Mouse (Mus musculus) midbrain, embryonic 10.5 days (tissue): Measurements from ENCODE around the gene Gm2431. TPM values are rescaled to one million over a fixed set of nuclear protein-coding genes. Genes with fewer than 3 reads are reported as not detected.
"Not testable (repeated sequence)": the region's sequence is repeated elsewhere in the genome, so short reads cannot be mapped to it uniquely, and the experiment has no call there.

Experiments
- DNase-seq: peaks from one replicate; pipeline ENCODE4 v3.0.0-alpha.2; 2017; ENCODE audit warnings: low spot score
- H3K27ac ChIP-seq: fragments of 300-500 bp; sonication (generic); replicated peaks from 2 replicates; pipeline ENCODE4 v1.5.1; 2016; ENCODE audit warnings: mild to moderate bottlenecking
- H3K27me3 ChIP-seq: fragments of 300-500 bp; sonication (generic); 2 replicates; pipeline ENCODE4 v1.6.1; 2016; ENCODE audit warnings: low read depth, mild to moderate bottlenecking; ENCODE audit not compliant: poor library complexity, severe bottlenecking
- H3K36me3 ChIP-seq: fragments of 300-500 bp; sonication (generic); 2 replicates; pipeline ENCODE4 v1.6.1; 2016; ENCODE audit warnings: mild to moderate bottlenecking, moderate library complexity
- H3K4me1 ChIP-seq: fragments of 300-500 bp; sonication (generic); 2 replicates; pipeline ENCODE4 v1.6.1; 2016
- H3K4me3 ChIP-seq: fragments of 300-500 bp; sonication (generic); 2 replicates; pipeline ENCODE4 v1.5.1; 2016; ENCODE audit warnings: mild to moderate bottlenecking, moderate library complexity
- H3K9me3 ChIP-seq: fragments of 300-500 bp; sonication (generic); replicated peaks from 2 replicates; pipeline ENCODE4 v1.6.1; 2016; ENCODE audit warnings: mild to moderate bottlenecking
- whole genome bisulfite sequencing: fragments of 180-500 bp; shearing (Covaris S2); methylation state at CpG from one replicate; pipeline ENCODE4 v1.1.7; 2016; 5-methylcytosine and 5-hydroxymethylcytosine counted together
- polyA plus RNA-seq: library from polyadenylated mRNA; unstranded; fragments of >200 nt; fragmentation: Nextera tagmentation; extraction: Ambion mirVana; gene quantifications from 2 replicates; pipeline ENCODE4 v1.2.1, GENCODE M21; 2016

The Gm2431 gene
- polyA plus RNA-seq, 1 experiment from 2014 or later = not detected

GRCm38 (mm10) chr7:142278183-142278582, 20.0 kb upstream of the Gm2431 start:
- not testable (repeated sequence) for H3K4me3 ChIP-seq, H3K27ac ChIP-seq, H3K9me3 ChIP-seq, H3K36me3 ChIP-seq, H3K4me1 ChIP-seq
- DNase-seq = peak; percentile 52
- WGBS = 2% methylated on average over 3 of the region's 3 CpGs
- H3K27me3 ChIP-seq = peaks cover 21% of the 10 kb centered on the region

- H3K4me1 ChIP-seq, H3K27me3 ChIP-seq, DNase-seq, H3K27ac ChIP-seq, H3K9me3 ChIP-seq, H3K36me3 ChIP-seq, H3K4me3 ChIP-seq: not testable (repeated sequence)
Measured at GRCm38 (mm10) chr7:142274263-142274662, 16.1 kb upstream of the Gm2431 start, which contains the start of gene Gm4559. TSS of gene Gm4559 (minus strand) at chr7:142274363.

GRCm38 (mm10) chr7:142255517-142255916, 2.6 kb downstream of the Gm2431 start:
- WGBS = 0% methylated on average over 2 of the region's 2 CpGs
- Histone ChIP-seq H3K4me3 (no peak overlapping the region), H3K27ac (no peak overlapping the region), H3K4me1 (no peaks in the 10 kb centered on the region), H3K36me3 (no peaks in the 10 kb centered on the region), H3K9me3 (no peaks in the 10 kb centered on the region), H3K27me3 (no peaks in the 10 kb centered on the region)
- no peak for DNase-seq

GRCm38 (mm10) chr7:142249824-142250223, 8.3 kb downstream of the Gm2431 start:
- Histone ChIP-seq H3K4me1 (no peaks in the 10 kb centered on the region), H3K27me3 (no peaks in the 10 kb centered on the region), H3K9me3 (no peaks in the 10 kb centered on the region), H3K4me3 (no peak overlapping the region), H3K27ac (no peak overlapping the region), H3K36me3 (no peaks in the 10 kb centered on the region)
- DNase-seq = peak; percentile 35
- 3% methylated on average over 1 of the region's 1 CpGs for WGBS

- Histone ChIP-seq H3K27me3 (no peaks in the 10 kb centered on the region), H3K36me3 (no peaks in the 10 kb centered on the region), H3K4me3 (no peak within 1 kb of the TSS), H3K4me1 (no peaks in the 10 kb centered on the region), H3K27ac (no peak within 1 kb of the TSS), H3K9me3 (peaks cover 11% of the 10 kb centered on the region; the same call in 1 of the 2 replicates)
- WGBS = 62% methylated on average over 2 of the region's 2 CpGs
- DNase-seq = no peak
Measured at GRCm38 (mm10) chr7:142240978-142241377, 17.2 kb downstream of the Gm2431 start, which contains the start of gene Gm40460. TSS of gene Gm40460 (minus strand) at chr7:142241078.

GRCm38 (mm10) chr7:142231540-142231939, 26.6 kb downstream of the Gm2431 start:
- H3K27ac ChIP-seq = no peak overlapping the region
- 27% methylated on average over 1 of the region's 1 CpGs for WGBS
- no peak for DNase-seq
- H3K36me3 ChIP-seq = no peaks in the 10 kb centered on the region
- H3K27me3 ChIP-seq = no peaks in the 10 kb centered on the region
- peaks cover 16% of the 10 kb centered on the region for H3K9me3 ChIP-seq
- 0 out of 2 replicates have a peak, but pooled peaks cover 2% of the 10 kb centered on the region for H3K4me1 ChIP-seq
- H3K4me3 ChIP-seq = no peak overlapping the region

- H3K4me1 ChIP-seq, DNase-seq, H3K4me3 ChIP-seq, H3K27me3 ChIP-seq, H3K36me3 ChIP-seq, H3K9me3 ChIP-seq, H3K27ac ChIP-seq: not testable (repeated sequence)
- 75% methylated on average over 3 of the region's 3 CpGs for WGBS
Measured at GRCm38 (mm10) chr7:142229871-142230270, 28.3 kb downstream of the Gm2431 start, which contains the start of gene Krtap5-5. TSS of gene Krtap5-5 (minus strand) at chr7:142229971.

- no peaks in the 10 kb centered on the region for H3K27me3 ChIP-seq
- DNase-seq = no peak
- WGBS = 54% methylated on average over 2 of the region's 2 CpGs
- no peaks in the 10 kb centered on the region for H3K9me3 ChIP-seq
- peaks cover 7% of the 10 kb centered on the region for H3K4me1 ChIP-seq
- no peak overlapping the region for H3K4me3 ChIP-seq
- no peak overlapping the region for H3K27ac ChIP-seq
- no peaks in the 10 kb centered on the region for H3K36me3 ChIP-seq
Measured at GRCm38 (mm10) chr7:142224518-142224917, 33.6 kb downstream of the Gm2431 start.

GRCm38 (mm10) chr7:142212136-142212535, 46.0 kb downstream of the Gm2431 start:
- H3K27ac ChIP-seq, DNase-seq, H3K27me3 ChIP-seq, H3K36me3 ChIP-seq, H3K9me3 ChIP-seq, H3K4me3 ChIP-seq, H3K4me1 ChIP-seq: not testable (repeated sequence)
- 66% methylated on average over 1 of the region's 1 CpGs for WGBS

- no peaks in the 10 kb centered on the region for H3K27me3 ChIP-seq
- H3K36me3 ChIP-seq = no peaks in the 10 kb centered on the region
- H3K4me3 ChIP-seq = no peak within 1 kb of the TSS
- no peaks in the 10 kb centered on the region for H3K4me1 ChIP-seq
- no peaks in the 10 kb centered on the region for H3K9me3 ChIP-seq
- DNase-seq = no peak
- WGBS = 64% methylated on average over 1 of the region's 1 CpGs
- no peak within 1 kb of the TSS for H3K27ac ChIP-seq
Measured at GRCm38 (mm10) chr7:142211559-142211958, 46.6 kb downstream of the Gm2431 start, which contains the start of gene Gm7579. TSS of gene Gm7579 (plus strand) at chr7:142211859.

Other genes starting within 250 kb of the Gm2431 start
- gene Mob2, start 197.3 kb downstream of the Gm2431 start, polyA plus RNA-seq = 62.2 and 64.0 TPM in 2 replicates
- 6.4 and 13.2 TPM in 2 replicates for gene Dusp8, start 162.5 kb downstream of the Gm2431 start, polyA plus RNA-seq
- gene Gm45618, start 137.6 kb downstream of the Gm2431 start, polyA plus RNA-seq = 0.29 TPM in 1 of 2 replicates, not detected in the other
- not detected in 2 replicates for gene Gm39115, start 122.3 kb downstream of the Gm2431 start, polyA plus RNA-seq
- not detected in 2 replicates for gene Gm45337, start 113.7 kb downstream of the Gm2431 start, polyA plus RNA-seq
- gene Gm29735, start 101.2 kb downstream of the Gm2431 start, polyA plus RNA-seq = not detected in 2 replicates
- gene Gm4553, start 92.6 kb downstream of the Gm2431 start, polyA plus RNA-seq = not detected in 2 replicates
- not detected in 2 replicates for gene Krtap5-2, start 82.3 kb downstream of the Gm2431 start, polyA plus RNA-seq
- gene Gm10153, start 68.0 kb downstream of the Gm2431 start, polyA plus RNA-seq = not detected in 2 replicates
- gene Krtap5-3, start 57.0 kb downstream of the Gm2431 start, polyA plus RNA-seq = not detected in 2 replicates
- not detected in 2 replicates for gene Gm7579, start 46.5 kb downstream of the Gm2431 start, polyA plus RNA-seq
- not detected in 2 replicates for gene Krtap5-5, start 28.4 kb downstream of the Gm2431 start, polyA plus RNA-seq
- not detected in 2 replicates for gene Gm40460, start 17.3 kb downstream of the Gm2431 start, polyA plus RNA-seq
- not detected in 2 replicates for gene Gm4559, start 16.0 kb upstream of the Gm2431 start, polyA plus RNA-seq
- not detected in 2 replicates for gene Krtap5-1, start 38.8 kb upstream of the Gm2431 start, polyA plus RNA-seq
- gene Krtap5-4, start 45.2 kb upstream of the Gm2431 start, polyA plus RNA-seq = not detected in 2 replicates
- gene Ifitm10, start 115.4 kb upstream of the Gm2431 start, polyA plus RNA-seq = 0.41 and 0.50 TPM in 2 replicates
- gene Gm49369, start 124.3 kb upstream of the Gm2431 start, polyA plus RNA-seq = 0.75 TPM in 1 of 2 replicates, not detected in the other
- gene Ctsd, start 129.7 kb upstream of the Gm2431 start, polyA plus RNA-seq = 145 and 171 TPM in 2 replicates
- gene Syt8, start 176.5 kb upstream of the Gm2431 start, polyA plus RNA-seq = 0.34 TPM in 1 of 2 replicates, not detected in the other
- gene Tnni2, start 183.5 kb upstream of the Gm2431 start, polyA plus RNA-seq = 0.52 and 1.5 TPM in 2 replicates
- gene Lsp1, start 202.5 kb upstream of the Gm2431 start, polyA plus RNA-seq = 14.2 and 15.0 TPM in 2 replicates
- 1.9 TPM in 2 replicates for gene Tnnt3, start 240.5 kb upstream of the Gm2431 start, polyA plus RNA-seq